Mouse (Mus musculus): ENCODE data around the gene Prim2. TPM values are rescaled to one million over a fixed set of nuclear protein-coding genes. Genes with fewer than 3 reads are reported as not detected.

The Prim2 gene
- polyA plus RNA-seq, 1 experiment from 2014 or later: 25.5 TPM

- no peaks in the 10 kb centered on the region for H3K9me3 ChIP-seq (replicated peaks; ENCODE audit: control insufficient read depth, low read length)
- no peaks in the 10 kb centered on the region for H3K4me1 ChIP-seq (ENCODE audit: control insufficient read depth, insufficient read depth, low read length)
- H3K9ac ChIP-seq (ENCODE audit: low read depth, low read length): no peak overlapping the region
- no peak overlapping the region for H3K27ac ChIP-seq (ENCODE audit: low read depth, low read length)
- H3K27me3 ChIP-seq (ENCODE audit: control insufficient read depth, insufficient read depth, low read length): no peaks in the 10 kb centered on the region
- H3K4me2 ChIP-seq: no peak overlapping the region
- ATAC-seq (replicated peaks; ENCODE audit: insufficient number of reproducible peaks, low FRiP score, low TSS enrichment): no peak
- WGBS (ENCODE audit: insufficient replicate concordance): 93% methylated on average over 2 of the region's 2 CpGs
- H3K4me3 ChIP-seq (ENCODE audit: low read depth, low read length): no peak overlapping the region
- H3K36me3 ChIP-seq (ENCODE audit: control insufficient read depth, insufficient read depth, low read length): no peaks in the 10 kb centered on the region
These were observed 73.7 kb downstream of the Prim2 start for GRCm38 (mm10) chr1:33595936-33596335.

GRCm38 (mm10) chr1:33594966-33595365, 74.6 kb downstream of the Prim2 start:
- Histone ChIP-seq H3K9ac (ENCODE audit: low read depth, low read length) (no peak overlapping the region), H3K27me3 (ENCODE audit: control insufficient read depth, insufficient read depth, low read length) (no peaks in the 10 kb centered on the region), H3K36me3 (ENCODE audit: control insufficient read depth, insufficient read depth, low read length) (no peaks in the 10 kb centered on the region), H3K27ac (ENCODE audit: low read depth, low read length) (no peak overlapping the region), H3K4me2 (no peak overlapping the region), H3K4me1 (ENCODE audit: control insufficient read depth, insufficient read depth, low read length) (no peaks in the 10 kb centered on the region), H3K9me3 (replicated peaks; ENCODE audit: control insufficient read depth, low read length) (no peaks in the 10 kb centered on the region), H3K4me3 (ENCODE audit: low read depth, low read length) (no peak overlapping the region)
- no peak for ATAC-seq (replicated peaks; ENCODE audit: insufficient number of reproducible peaks, low FRiP score, low TSS enrichment)
- 98% methylated on average over 2 of the region's 2 CpGs for WGBS (ENCODE audit: insufficient replicate concordance)

GRCm38 (mm10) chr1:33593718-33594388, 75.7 kb downstream of the Prim2 start:
- Histone ChIP-seq H3K9me3 (replicated peaks; ENCODE audit: control insufficient read depth, low read length) (no peaks in the 10 kb centered on the region), H3K36me3 (ENCODE audit: control insufficient read depth, insufficient read depth, low read length) (no peaks in the 10 kb centered on the region), H3K4me2 (no peak overlapping the region), H3K4me3 (ENCODE audit: low read depth, low read length) (no peak overlapping the region), H3K27ac (ENCODE audit: low read depth, low read length) (no peak overlapping the region), H3K4me1 (ENCODE audit: control insufficient read depth, insufficient read depth, low read length) (no peaks in the 10 kb centered on the region), H3K9ac (ENCODE audit: low read depth, low read length) (no peak overlapping the region), H3K27me3 (ENCODE audit: control insufficient read depth, insufficient read depth, low read length) (no peaks in the 10 kb centered on the region)
- no peak for ATAC-seq (replicated peaks; ENCODE audit: insufficient number of reproducible peaks, low FRiP score, low TSS enrichment)
- WGBS (ENCODE audit: insufficient replicate concordance): 90% methylated on average over 4 of the region's 4 CpGs

GRCm38 (mm10) chr1:33591997-33592608, 77.5 kb downstream of the Prim2 start:
- H3K9me3 ChIP-seq (replicated peaks; ENCODE audit: control insufficient read depth, low read length): no peaks in the 10 kb centered on the region

GRCm38 (mm10) chr1:33590556-33591411, 78.8 kb downstream of the Prim2 start:
- no peak for ATAC-seq (replicated peaks; ENCODE audit: insufficient number of reproducible peaks, low FRiP score, low TSS enrichment)
- Histone ChIP-seq H3K4me2 (no peak overlapping the region), H3K27me3 (ENCODE audit: control insufficient read depth, insufficient read depth, low read length) (no peaks in the 10 kb centered on the region)

More at GRCm38 (mm10) chr1:33591997-33592608, 77.5 kb downstream of the Prim2 start:
- Histone ChIP-seq H3K27ac (ENCODE audit: low read depth, low read length) (no peak overlapping the region), H3K4me1 (ENCODE audit: control insufficient read depth, insufficient read depth, low read length) (no peaks in the 10 kb centered on the region), H3K4me2 (no peak overlapping the region), H3K36me3 (ENCODE audit: control insufficient read depth, insufficient read depth, low read length) (no peaks in the 10 kb centered on the region), H3K9ac (ENCODE audit: low read depth, low read length) (no peak overlapping the region), H3K4me3 (ENCODE audit: low read depth, low read length) (no peak overlapping the region), H3K27me3 (ENCODE audit: control insufficient read depth, insufficient read depth, low read length) (no peaks in the 10 kb centered on the region)
- 93% methylated on average over 7 of the region's 7 CpGs for WGBS (ENCODE audit: insufficient replicate concordance)
- no peak for ATAC-seq (replicated peaks; ENCODE audit: insufficient number of reproducible peaks, low FRiP score, low TSS enrichment)

GRCm38 (mm10) chr1:33589531-33589930, 80.1 kb downstream of the Prim2 start:
- Histone ChIP-seq H3K9ac (ENCODE audit: low read depth, low read length) (no peak overlapping the region), H3K9me3 (replicated peaks; ENCODE audit: control insufficient read depth, low read length) (no peaks in the 10 kb centered on the region), H3K27ac (ENCODE audit: low read depth, low read length) (no peak overlapping the region), H3K36me3 (ENCODE audit: control insufficient read depth, insufficient read depth, low read length) (no peaks in the 10 kb centered on the region), H3K4me1 (ENCODE audit: control insufficient read depth, insufficient read depth, low read length) (no peaks in the 10 kb centered on the region), H3K27me3 (ENCODE audit: control insufficient read depth, insufficient read depth, low read length) (no peaks in the 10 kb centered on the region), H3K4me3 (ENCODE audit: low read depth, low read length) (no peak overlapping the region), H3K4me2 (no peak overlapping the region)
- no peak for ATAC-seq (replicated peaks; ENCODE audit: insufficient number of reproducible peaks, low FRiP score, low TSS enrichment)
- WGBS (ENCODE audit: insufficient replicate concordance): 78% methylated on average over 2 of the region's 2 CpGs

More at GRCm38 (mm10) chr1:33590556-33591411, 78.8 kb downstream of the Prim2 start:
- H3K4me3 ChIP-seq (ENCODE audit: low read depth, low read length): no peak overlapping the region
- no peak overlapping the region for H3K27ac ChIP-seq (ENCODE audit: low read depth, low read length)
- 78% methylated on average over 8 of the region's 8 CpGs for WGBS (ENCODE audit: insufficient replicate concordance)
- H3K9me3 ChIP-seq (replicated peaks; ENCODE audit: control insufficient read depth, low read length): no peaks in the 10 kb centered on the region
- H3K36me3 ChIP-seq (ENCODE audit: control insufficient read depth, insufficient read depth, low read length): no peaks in the 10 kb centered on the region
- H3K9ac ChIP-seq (ENCODE audit: low read depth, low read length): no peak overlapping the region
- H3K4me1 ChIP-seq (ENCODE audit: control insufficient read depth, insufficient read depth, low read length): no peaks in the 10 kb centered on the region

GRCm38 (mm10) chr1:33588557-33588956, 81.0 kb downstream of the Prim2 start:
- Histone ChIP-seq H3K4me2 (no peak overlapping the region), H3K27ac (ENCODE audit: low read depth, low read length) (no peak overlapping the region), H3K4me1 (ENCODE audit: control insufficient read depth, insufficient read depth, low read length) (no peaks in the 10 kb centered on the region), H3K9ac (ENCODE audit: low read depth, low read length) (no peak overlapping the region), H3K4me3 (ENCODE audit: low read depth, low read length) (no peak overlapping the region), H3K9me3 (replicated peaks; ENCODE audit: control insufficient read depth, low read length) (no peaks in the 10 kb centered on the region), H3K36me3 (ENCODE audit: control insufficient read depth, insufficient read depth, low read length) (no peaks in the 10 kb centered on the region), H3K27me3 (ENCODE audit: control insufficient read depth, insufficient read depth, low read length) (no peaks in the 10 kb centered on the region)
- 68% methylated on average over 6 of the region's 6 CpGs for WGBS (ENCODE audit: insufficient replicate concordance)
- no peak for ATAC-seq (replicated peaks; ENCODE audit: insufficient number of reproducible peaks, low FRiP score, low TSS enrichment)

GRCm38 (mm10) chr1:33584590-33584978, 85.0 kb downstream of the Prim2 start:
- no peak overlapping the region for H3K4me2 ChIP-seq
- H3K27ac ChIP-seq (ENCODE audit: low read depth, low read length): no peak overlapping the region
- H3K4me3 ChIP-seq (ENCODE audit: low read depth, low read length): no peak overlapping the region
- H3K4me1 ChIP-seq (ENCODE audit: control insufficient read depth, insufficient read depth, low read length): peaks cover 4% of the 10 kb centered on the region; the same call in 1 of the 2 replicates
- no peaks in the 10 kb centered on the region for H3K36me3 ChIP-seq (ENCODE audit: control insufficient read depth, insufficient read depth, low read length)
- no peaks in the 10 kb centered on the region for H3K27me3 ChIP-seq (ENCODE audit: control insufficient read depth, insufficient read depth, low read length)
- ATAC-seq (replicated peaks; ENCODE audit: insufficient number of reproducible peaks, low FRiP score, low TSS enrichment): no peak
- no peaks in the 10 kb centered on the region for H3K9me3 ChIP-seq (replicated peaks; ENCODE audit: control insufficient read depth, low read length)
- H3K9ac ChIP-seq (ENCODE audit: low read depth, low read length): no peak overlapping the region
